Mouse (Mus musculus) stomach, embryonic 16.5 days (tissue): ENCODE results near the gene Rps6ka4. TPM values are rescaled to one million over a fixed set of nuclear protein-coding genes. Genes with fewer than 3 reads are reported as not detected.

Experiments used
- ATAC-seq: fragments of 200-750 bp; cut with Nextera tagmentation; 2 replicates; pipeline ENCODE4 v1.8.0; 2017; ENCODE audit warnings: moderate number of reproducible peaks, moderate TSS enrichment; ENCODE audit not compliant: insufficient read depth, low FRiP score
- H3K27ac ChIP-seq: fragments of 300-500 bp; sonication (generic); 2 replicates; pipeline ENCODE4 v1.5.1; 2014; ENCODE audit warnings: low read length
- H3K27me3 ChIP-seq: fragments of 300-500 bp; sonication (generic); 2 replicates; pipeline ENCODE4 v1.6.1; 2014; ENCODE audit warnings: low read length, control low read depth, mixed read lengths; ENCODE audit not compliant: control insufficient read depth, insufficient read depth
- H3K36me3 ChIP-seq: fragments of 300-500 bp; sonication (generic); 2 replicates; pipeline ENCODE4 v1.6.1; 2014; ENCODE audit warnings: low read length; ENCODE audit not compliant: control insufficient read depth, insufficient read depth
- H3K4me1 ChIP-seq: fragments of 300-500 bp; sonication (generic); 2 replicates; pipeline ENCODE4 v1.6.1; 2014; ENCODE audit warnings: low read length, control low read depth, mixed read lengths; ENCODE audit not compliant: control insufficient read depth, insufficient read depth
- H3K4me2 ChIP-seq: fragments of 300-500 bp; sonication (generic); 2 replicates; pipeline ENCODE4 v1.6.1; 2014; ENCODE audit warnings: low read depth, low read length, mixed read lengths
- H3K4me3 ChIP-seq: fragments of 300-500 bp; sonication (generic); replicated peaks from 2 replicates; pipeline ENCODE4 v1.5.1; 2014; ENCODE audit warnings: mild to moderate bottlenecking, low read length
- H3K9ac ChIP-seq: fragments of 300-500 bp; sonication (generic); 2 replicates; pipeline ENCODE4 v1.6.1; 2014; ENCODE audit warnings: low read length
- H3K9me3 ChIP-seq: fragments of 300-500 bp; sonication (generic); replicated peaks from 2 replicates; pipeline ENCODE4 v1.6.1; 2016; ENCODE audit warnings: low read length, control low read depth; ENCODE audit not compliant: control insufficient read depth
- WGBS: fragments of 180-500 bp; shearing (Covaris S2); extraction: QIAGEN DNeasy Blood & Tissue Kit; methylation state at CpG from one replicate; pipeline ENCODE4 v1.1.7; 2014; 5-methylcytosine and 5-hydroxymethylcytosine counted together
- polyA plus RNA-seq: library from polyadenylated mRNA; unstranded; fragments of >200 nt; fragmentation: Nextera tagmentation; extraction: Ambion mirVana; gene quantifications from 2 replicates; pipeline ENCODE4 v1.2.1, GENCODE M21; 2015

Rps6ka4 gene
- polyA plus RNA-seq, 1 experiment from 2014 or later = 35.5 TPM

- WGBS = 59% methylated on average over 6 of the region's 6 CpGs
- Histone ChIP-seq H3K4me3 (no peak overlapping the region), H3K4me1 (peaks cover under 1% of the 10 kb centered on the region), H3K9me3 (no peaks in the 10 kb centered on the region), H3K27ac (peak overlapping the region; percentile 36; the same call in 1 of the 2 replicates), H3K36me3 (no peaks in the 10 kb centered on the region), H3K9ac (no peak overlapping the region), H3K27me3 (no peaks in the 10 kb centered on the region), H3K4me2 (no peak overlapping the region)
- ATAC-seq = peak; percentile 61; the same call in 1 of the 2 replicates
These were observed 20.3 kb upstream of the Rps6ka4 start for GRCm38 (mm10) chr19:6860706-6861105.

GRCm38 (mm10) chr19:6859971-6860370 is 19.5 kb upstream of the Rps6ka4 start:
- Histone ChIP-seq H3K4me3 (no peak overlapping the region), H3K4me1 (peaks cover 4% of the 10 kb centered on the region), H3K4me2 (no peak overlapping the region), H3K9ac (no peak overlapping the region), H3K9me3 (no peaks in the 10 kb centered on the region), H3K36me3 (no peaks in the 10 kb centered on the region), H3K27ac (no peak overlapping the region), H3K27me3 (no peaks in the 10 kb centered on the region)
- ATAC-seq = no peak
- 80% methylated on average over 3 of the region's 3 CpGs for WGBS

DNA sequence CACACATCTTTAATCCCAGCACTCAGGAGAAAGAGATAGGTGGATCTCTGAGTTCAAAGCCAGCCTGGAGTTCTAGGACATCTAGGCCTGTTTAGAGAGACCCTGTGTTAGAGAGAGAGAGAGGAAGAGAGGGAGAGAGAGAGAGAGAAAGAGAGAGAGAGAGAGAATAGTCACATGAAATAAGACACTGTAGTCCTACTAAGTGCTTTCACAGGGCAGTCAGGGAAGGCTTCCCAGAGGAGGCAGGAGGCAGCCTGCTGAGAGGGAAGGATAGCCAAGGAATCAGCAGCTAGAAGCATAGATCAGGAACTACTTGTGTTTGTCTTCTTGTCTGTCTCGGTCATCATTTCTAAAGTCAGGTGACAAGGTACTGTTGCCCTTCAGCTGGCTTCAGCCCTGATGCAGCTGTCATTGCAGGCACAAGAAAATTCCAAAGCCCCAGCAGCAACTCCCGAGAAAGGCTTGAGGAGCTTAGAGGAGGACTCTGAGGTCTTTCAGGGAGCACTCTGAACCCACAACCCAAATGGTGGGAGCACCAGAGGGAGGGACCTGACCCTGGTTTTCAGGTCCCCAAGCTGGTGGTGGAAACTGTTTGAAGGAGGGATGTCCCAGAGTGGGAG is 18.7 kb upstream of the Rps6ka4 start:
- WGBS = 68% methylated on average over 2 of the region's 2 CpGs

DNA sequence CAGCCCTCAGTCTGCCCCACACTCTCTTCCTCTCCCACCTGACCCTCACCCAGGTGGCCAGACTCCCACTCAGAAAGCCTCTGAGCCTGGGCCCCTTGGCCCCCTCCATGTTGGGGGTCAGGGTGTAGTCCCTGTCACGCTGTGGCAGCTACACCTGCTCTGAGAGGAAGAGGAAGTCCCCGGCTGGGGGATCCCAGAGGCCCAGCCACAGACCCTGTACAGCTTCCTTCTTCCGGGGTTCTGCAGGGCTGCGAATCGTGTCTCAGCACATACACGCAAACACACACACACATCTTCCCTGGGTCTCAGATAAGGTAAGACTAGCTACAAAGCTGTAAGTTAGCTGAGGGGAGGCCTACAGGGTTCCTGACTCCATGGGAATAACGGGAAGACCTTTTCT is 17.6 kb upstream of the Rps6ka4 start, which contains the start of gene Ccdc88b:
Ccdc88b (minus strand) TSS at position 181 of the 400 bp plus-strand sequence.
- H3K4me3 ChIP-seq = no peak within 1 kb of the TSS
- peaks cover 4% of the 10 kb centered on the region for H3K4me1 ChIP-seq
- no peaks in the 10 kb centered on the region for H3K9me3 ChIP-seq
- H3K4me2 ChIP-seq = no peak within 1 kb of the TSS
- H3K27me3 ChIP-seq = no peaks in the 10 kb centered on the region
- no peaks in the 10 kb centered on the region for H3K36me3 ChIP-seq
- no peak within 1 kb of the TSS; the same call in 1 of the 2 replicates for H3K27ac ChIP-seq
- WGBS = 69% methylated on average over 7 of the region's 7 CpGs
- ATAC-seq = no peak
- peak within 1 kb of the TSS; percentile 21; the same call in 1 of the 2 replicates for H3K9ac ChIP-seq

More for the DNA sequence above, 18.7 kb upstream of the Rps6ka4 start:
- Histone ChIP-seq H3K4me2 (no peak overlapping the region), H3K27ac (no peak overlapping the region), H3K4me3 (no peak overlapping the region), H3K9ac (no peak overlapping the region), H3K27me3 (no peaks in the 10 kb centered on the region), H3K36me3 (no peaks in the 10 kb centered on the region), H3K4me1 (peaks cover 4% of the 10 kb centered on the region), H3K9me3 (no peaks in the 10 kb centered on the region)
- ATAC-seq = no peak

DNA sequence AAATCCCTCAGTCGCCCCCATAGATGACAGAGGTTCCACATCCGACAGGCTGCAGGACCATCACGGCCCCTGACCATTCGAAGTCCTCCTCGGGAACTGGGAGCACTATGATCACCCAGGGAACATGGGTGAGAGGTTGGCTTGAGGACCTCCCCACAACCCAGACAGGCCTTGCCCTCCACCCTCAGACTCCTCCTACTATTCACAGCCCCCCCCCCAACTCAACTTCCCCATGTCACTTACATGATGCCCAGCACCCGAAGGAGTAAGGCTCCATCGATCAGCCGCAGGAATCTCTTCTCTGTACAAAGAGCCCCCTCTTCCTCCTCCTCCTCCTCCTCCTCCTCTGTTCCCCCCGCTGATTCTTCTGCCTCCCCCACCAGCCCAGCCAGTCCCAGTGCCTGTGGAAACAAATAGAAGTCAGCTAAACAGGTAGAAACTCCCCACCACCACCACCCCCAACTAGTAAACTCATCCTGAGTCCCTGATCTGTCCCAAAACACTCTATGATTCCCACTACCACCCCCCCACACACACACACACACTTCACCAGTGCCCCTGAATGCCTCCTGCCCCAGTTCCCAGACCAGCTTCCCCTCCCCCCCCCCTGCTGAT is 17.1 kb upstream of the Rps6ka4 start:
- Histone ChIP-seq H3K9me3 (no peaks in the 10 kb centered on the region), H3K9ac (no peak overlapping the region), H3K27ac (no peak overlapping the region), H3K27me3 (no peaks in the 10 kb centered on the region), H3K4me2 (no peak overlapping the region), H3K36me3 (no peaks in the 10 kb centered on the region), H3K4me3 (no peak overlapping the region), H3K4me1 (peaks cover 4% of the 10 kb centered on the region)
- WGBS = 62% methylated on average over 9 of the region's 9 CpGs
- no peak for ATAC-seq

- Histone ChIP-seq H3K4me2 (no peak overlapping the region), H3K4me1 (peaks cover 6% of the 10 kb centered on the region), H3K4me3 (no peak overlapping the region), H3K9me3 (no peaks in the 10 kb centered on the region), H3K27ac (no peak overlapping the region), H3K27me3 (no peaks in the 10 kb centered on the region), H3K9ac (no peak overlapping the region), H3K36me3 (no peaks in the 10 kb centered on the region)
- 55% methylated on average over 3 of the region's 3 CpGs for WGBS
- no peak for ATAC-seq
These were observed 16.5 kb upstream of the Rps6ka4 start for GRCm38 (mm10) chr19:6857003-6857360.

DNA sequence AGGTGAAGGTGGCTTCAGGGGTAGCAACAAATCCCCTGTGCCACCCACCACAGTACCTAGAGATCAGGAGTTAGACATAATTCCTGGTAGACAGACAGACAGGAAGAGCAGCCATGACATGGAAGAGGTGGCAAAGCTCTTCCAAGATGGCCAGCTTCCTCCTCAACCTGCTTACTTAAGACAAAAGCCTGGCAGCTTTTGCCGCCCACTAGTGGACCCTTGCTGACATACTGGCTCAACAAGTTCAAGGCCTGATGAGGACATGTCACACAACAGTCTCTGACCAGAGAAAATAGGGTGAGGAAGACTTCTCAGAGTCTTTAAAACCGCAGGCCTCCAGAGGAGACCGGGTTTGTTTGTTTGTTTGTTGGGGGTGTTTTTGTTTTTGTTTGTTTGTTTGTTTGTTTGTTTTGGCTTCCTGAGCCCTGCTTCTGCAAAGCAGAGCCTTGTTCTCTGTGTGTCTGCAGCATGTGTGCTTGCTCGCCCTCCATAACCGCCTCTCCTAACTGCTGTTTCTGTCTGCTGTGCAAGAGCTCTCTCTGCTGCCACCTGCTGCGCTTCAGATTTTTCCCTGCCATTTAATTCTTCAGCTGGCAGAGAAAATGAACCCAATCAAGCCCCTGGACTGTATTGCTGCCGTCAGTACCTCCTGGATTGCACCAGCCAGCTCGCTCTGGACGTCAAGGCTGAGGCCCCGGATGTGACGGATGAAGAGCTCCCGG is 16.0 kb upstream of the Rps6ka4 start:
- Histone ChIP-seq H3K9me3 (no peaks in the 10 kb centered on the region), H3K4me3 (no peak overlapping the region), H3K27me3 (no peaks in the 10 kb centered on the region), H3K27ac (no peak overlapping the region), H3K9ac (no peak overlapping the region), H3K4me1 (peaks cover 6% of the 10 kb centered on the region), H3K36me3 (no peaks in the 10 kb centered on the region), H3K4me2 (no peak overlapping the region)
- no peak for ATAC-seq
- 42% methylated on average over 12 of the region's 12 CpGs for WGBS

DNA sequence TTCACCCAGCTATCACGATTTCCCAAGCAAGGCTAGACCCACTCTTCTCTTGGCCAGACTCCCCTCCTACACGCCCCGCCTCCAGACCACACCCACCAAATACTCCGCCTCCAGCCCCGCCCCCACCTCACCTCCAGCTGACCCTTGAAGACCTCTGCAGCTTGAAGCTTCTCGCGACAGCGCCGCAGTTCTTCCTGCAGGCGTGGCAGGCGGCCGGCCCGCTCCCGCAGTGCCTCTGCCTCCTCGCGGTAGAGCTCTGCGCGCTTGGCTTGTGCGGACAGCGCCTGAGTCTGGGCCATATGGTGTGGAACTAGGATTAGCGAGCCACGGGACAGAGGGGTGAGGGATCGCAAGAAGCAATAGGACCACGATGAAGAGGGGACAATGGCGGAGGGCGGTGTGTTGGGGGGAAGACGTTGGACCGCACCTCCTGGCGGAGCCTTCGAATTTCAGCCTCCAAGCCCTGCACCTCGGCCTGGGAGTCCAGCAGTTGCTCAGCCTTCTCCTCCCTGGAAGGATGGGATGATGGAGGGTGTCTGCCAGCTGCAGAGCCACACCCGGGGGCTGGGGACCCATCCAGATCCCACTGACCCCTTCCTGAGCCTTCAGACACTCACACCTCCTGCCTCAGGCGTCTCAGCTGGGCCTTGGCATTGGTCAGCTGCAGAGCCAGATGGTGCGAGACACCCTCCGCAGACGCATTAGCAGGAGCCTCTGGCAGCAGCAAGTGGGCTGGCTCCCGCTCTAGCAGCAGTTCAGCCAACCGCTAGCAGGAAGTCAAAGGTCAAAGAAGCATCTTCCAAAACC is 15.0 kb upstream of the Rps6ka4 start:
- H3K9me3 ChIP-seq = no peaks in the 10 kb centered on the region
- peak overlapping the region; percentile 57 for H3K9ac ChIP-seq
- H3K4me1 ChIP-seq = peaks cover 6% of the 10 kb centered on the region
- no peaks in the 10 kb centered on the region for H3K36me3 ChIP-seq
- peak overlapping the region; percentile 28 for H3K4me3 ChIP-seq
- H3K4me2 ChIP-seq = peak overlapping the region; percentile 47
- WGBS = 10% methylated on average over 38 of the region's 38 CpGs
- ATAC-seq = peak; percentile 52
- H3K27ac ChIP-seq = no peak overlapping the region
- H3K27me3 ChIP-seq = no peaks in the 10 kb centered on the region
